Mouse (Mus musculus) testis, adult 2 months (tissue): ENCODE results near the gene Fbxo28. TPM values are rescaled to one million over a fixed set of nuclear protein-coding genes. Genes with fewer than 3 reads are reported as not detected.
"Not testable (repeated sequence)": the region's sequence is repeated elsewhere in the genome, so short reads cannot be mapped to it uniquely, and the experiment has no call there.

ENCODE experiments used
- H3K27ac ChIP-seq: fragments of 200-500 bp; 2 replicates; pipeline ENCODE4 v1.5.1; 2012; ENCODE audit warnings: low read depth, low read length; ENCODE audit not compliant: control insufficient read depth, insufficient read depth
- H3K27me3 ChIP-seq: fragments of 200-500 bp; 2 replicates; pipeline ENCODE4 v1.6.1; 2012; ENCODE audit warnings: mild to moderate bottlenecking, low read length, moderate library complexity; ENCODE audit not compliant: control insufficient read depth, insufficient read depth
- H3K36me3 ChIP-seq: fragments of 200-500 bp; 2 replicates; pipeline ENCODE4 v1.6.1; 2012; ENCODE audit warnings: mild to moderate bottlenecking, low read length; ENCODE audit not compliant: control insufficient read depth, insufficient read depth
- H3K4me1 ChIP-seq: fragments of 200-500 bp; 2 replicates; pipeline ENCODE4 v1.6.1; 2012; ENCODE audit warnings: low read length; ENCODE audit not compliant: control insufficient read depth, insufficient read depth
- H3K4me3 ChIP-seq: fragments of 200-500 bp; 2 replicates; pipeline ENCODE4 v1.5.1; 2012; ENCODE audit warnings: low read depth, mild to moderate bottlenecking, low read length, moderate library complexity, mixed read lengths; ENCODE audit not compliant: control insufficient read depth
- CTCF ChIP-seq: fragments of 200-500 bp; IDR thresholded peaks from 2 replicates; pipeline ENCODE4 v1.5.1; 2012; ENCODE audit warnings: low read depth, mild to moderate bottlenecking, inconsistent platforms, low read length, moderate library complexity; ENCODE audit not compliant: control insufficient read depth, insufficient read depth, insufficient replicate concordance
- POLR2A ChIP-seq: fragments of 200-500 bp; IDR thresholded peaks from 2 replicates; pipeline ENCODE4 v1.6.1; 2012; ENCODE audit warnings: low read depth, mild to moderate bottlenecking, inconsistent platforms, low read length, moderate library complexity; ENCODE audit not compliant: control insufficient read depth
- polyA plus RNA-seq: library from polyadenylated mRNA; depleted of rRNA; stranded (reverse); fragments of >200 nt; gene quantifications from 2 replicates; pipeline ENCODE4 v1.2.3, GENCODE M21; 2012

The Fbxo28 gene
- polyA plus RNA-seq, 1 experiment = 7.9 TPM

GRCm38 (mm10) chr1:182297246-182297645, 44.2 kb downstream of the Fbxo28 start:
- no peak overlapping the region for H3K4me3 ChIP-seq
- peaks cover 2% of the 10 kb centered on the region; the same call in 1 of the 2 replicates for H3K4me1 ChIP-seq
- no peaks in the 10 kb centered on the region for H3K36me3 ChIP-seq
- TF ChIP-seq POLR2A (no peak), CTCF (no peak)
- H3K27ac ChIP-seq = no peak overlapping the region
- no peaks in the 10 kb centered on the region for H3K27me3 ChIP-seq

GRCm38 (mm10) chr1:182296816-182297215, 44.6 kb downstream of the Fbxo28 start:
- TF ChIP-seq POLR2A (no peak), CTCF (no peak)
- H3K27me3 ChIP-seq = no peaks in the 10 kb centered on the region
- H3K4me1 ChIP-seq = no peaks in the 10 kb centered on the region
- no peak overlapping the region for H3K27ac ChIP-seq
- H3K4me3 ChIP-seq = no peak overlapping the region
- H3K36me3 ChIP-seq = no peaks in the 10 kb centered on the region

GRCm38 (mm10) chr1:182296141-182296540, 45.3 kb downstream of the Fbxo28 start:
- no peaks in the 10 kb centered on the region for H3K27me3 ChIP-seq
- H3K4me3 ChIP-seq = no peak overlapping the region
- H3K36me3 ChIP-seq = no peaks in the 10 kb centered on the region
- H3K4me1 ChIP-seq = no peaks in the 10 kb centered on the region
- no peak overlapping the region for H3K27ac ChIP-seq
- TF ChIP-seq POLR2A = no peak
- no peak for TF ChIP-seq CTCF

- no peak overlapping the region for H3K4me3 ChIP-seq
- TF ChIP-seq POLR2A (no peak), CTCF (no peak)
- H3K4me1 ChIP-seq = no peaks in the 10 kb centered on the region
- H3K27me3 ChIP-seq = no peaks in the 10 kb centered on the region
- no peak overlapping the region for H3K27ac ChIP-seq
- H3K36me3 ChIP-seq = no peaks in the 10 kb centered on the region
These were observed 49.1 kb downstream of the Fbxo28 start for GRCm38 (mm10) chr1:182292291-182292690.

- H3K36me3 ChIP-seq, H3K4me3 ChIP-seq, H3K27me3 ChIP-seq, H3K4me1 ChIP-seq, H3K27ac ChIP-seq: not testable (repeated sequence)
These were observed 50.7 kb downstream of the Fbxo28 start for GRCm38 (mm10) chr1:182290741-182291140.

GRCm38 (mm10) chr1:182289781-182290180, 51.6 kb downstream of the Fbxo28 start:
- Histone ChIP-seq H3K4me1 (no peaks in the 10 kb centered on the region), H3K27me3 (no peaks in the 10 kb centered on the region), H3K4me3 (no peak overlapping the region), H3K27ac (no peak overlapping the region), H3K36me3 (no peaks in the 10 kb centered on the region)
- no peak for TF ChIP-seq POLR2A
- no peak for TF ChIP-seq CTCF

- Histone ChIP-seq H3K27ac (no peak overlapping the region), H3K4me3 (no peak overlapping the region), H3K4me1 (no peaks in the 10 kb centered on the region), H3K36me3 (no peaks in the 10 kb centered on the region), H3K27me3 (no peaks in the 10 kb centered on the region)
- TF ChIP-seq POLR2A = no peak
- TF ChIP-seq CTCF = no peak
These were observed 52.8 kb downstream of the Fbxo28 start for GRCm38 (mm10) chr1:182288601-182289000.

GRCm38 (mm10) chr1:182287781-182288180, 53.6 kb downstream of the Fbxo28 start:
- Histone ChIP-seq H3K4me3 (no peak overlapping the region), H3K36me3 (no peaks in the 10 kb centered on the region), H3K27ac (no peak overlapping the region), H3K27me3 (no peaks in the 10 kb centered on the region), H3K4me1 (peaks cover 3% of the 10 kb centered on the region; the same call in 1 of the 2 replicates)
- peak; percentile 11; the same call in 1 of the 2 replicates for TF ChIP-seq CTCF
- no peak for TF ChIP-seq POLR2A
